Mouse (Mus musculus) kidney, adult 2 months (tissue): Measurements from ENCODE around the gene Prkce.

Source experiments
- CTCF ChIP-seq: fragments of 200-500 bp; conservative IDR thresholded peaks from 2 replicates; pipeline ENCODE4 v1.5.1; 2011; ENCODE audit warnings: low read depth, mild to moderate bottlenecking, control low read depth, low read length, moderate library complexity, mixed read lengths; ENCODE audit not compliant: insufficient read depth, insufficient read length
- POLR2A ChIP-seq: fragments of 200-500 bp; IDR thresholded peaks from one replicate; pipeline ENCODE4 v1.6.1; 2011; ENCODE audit warnings: low read depth, low read length, control low read depth

GRCm38 (mm10) chr17:86610271-86610969 is 442.8 kb downstream of the Prkce start:
- TF ChIP-seq POLR2A, result no peak
- TF ChIP-seq CTCF, result no peak
